Mouse (Mus musculus) cerebellum, postnatal 36 days (tissue): ENCODE results near the gene Fry.

Experiments
- DNase-seq, 2 experiments: peaks; one replicate each; pipeline ENCODE4 v3.0.0; 2021 to 2022; ENCODE audit warnings: mixed read lengths in 2 of 2

Fry gene

DNA sequence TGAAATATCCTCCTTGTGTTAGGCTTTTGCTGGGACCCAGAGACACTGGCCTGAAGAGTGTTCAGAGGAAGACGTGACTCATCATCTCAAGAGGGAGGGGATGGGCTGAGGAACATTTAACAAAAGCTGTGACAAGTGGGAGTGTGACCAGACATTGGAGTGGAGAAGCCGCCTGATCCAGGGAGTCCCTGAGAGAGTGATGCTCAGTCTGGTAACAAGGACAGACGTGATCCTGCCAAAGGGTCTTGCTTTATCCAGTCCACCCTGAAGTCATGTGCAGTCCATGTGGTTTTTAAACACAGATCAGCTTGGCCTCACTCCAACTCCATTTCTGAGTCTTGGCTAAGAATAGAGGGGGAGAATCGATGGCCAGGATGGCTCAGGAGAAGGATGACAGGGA lies 158.2 kb downstream of the Fry start:
- DNase-seq = peak in 1 of 2 experiments; percentile 21

DNA sequence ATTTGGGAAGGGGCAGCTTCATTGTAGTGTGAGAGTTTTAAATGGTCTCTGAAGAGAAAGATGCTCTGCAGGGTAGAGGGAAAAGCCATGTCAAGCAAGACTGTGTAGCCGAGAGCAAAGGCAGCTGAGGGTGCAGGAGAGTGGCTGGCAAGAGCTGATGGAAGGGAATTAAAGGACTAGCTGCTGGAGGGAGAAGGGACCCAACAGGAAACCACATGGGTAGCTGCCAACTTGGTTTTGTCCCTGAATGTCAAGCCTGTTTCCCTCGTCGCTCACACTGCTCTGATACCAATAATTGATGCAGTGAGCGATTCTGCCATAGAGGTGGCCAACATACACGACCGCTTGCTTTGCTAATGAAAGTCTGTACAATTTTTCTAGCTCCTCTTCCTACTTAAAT lies 160.9 kb downstream of the Fry start:
- peak in 1 of 2 experiments; percentile 29 for DNase-seq

DNA sequence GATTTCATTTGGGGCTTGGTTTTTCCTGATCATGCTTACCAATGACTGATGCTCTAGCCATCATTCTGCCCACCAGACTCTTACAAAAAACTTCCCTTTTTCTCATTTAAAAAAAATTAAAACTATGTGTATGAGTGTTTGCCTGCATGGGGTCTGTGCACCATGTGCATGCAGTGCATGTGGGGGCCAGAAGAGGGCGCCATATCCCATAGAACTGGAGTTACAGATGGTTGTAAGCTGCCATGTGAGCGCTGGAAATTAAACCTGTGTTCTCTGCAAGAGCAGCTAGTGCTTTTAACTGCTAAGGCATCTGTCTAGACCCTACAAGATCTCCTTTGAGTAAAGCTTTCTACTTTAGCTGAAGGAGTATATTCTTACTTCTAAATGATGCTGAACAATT lies 162.6 kb downstream of the Fry start:
- no peak for DNase-seq

DNA sequence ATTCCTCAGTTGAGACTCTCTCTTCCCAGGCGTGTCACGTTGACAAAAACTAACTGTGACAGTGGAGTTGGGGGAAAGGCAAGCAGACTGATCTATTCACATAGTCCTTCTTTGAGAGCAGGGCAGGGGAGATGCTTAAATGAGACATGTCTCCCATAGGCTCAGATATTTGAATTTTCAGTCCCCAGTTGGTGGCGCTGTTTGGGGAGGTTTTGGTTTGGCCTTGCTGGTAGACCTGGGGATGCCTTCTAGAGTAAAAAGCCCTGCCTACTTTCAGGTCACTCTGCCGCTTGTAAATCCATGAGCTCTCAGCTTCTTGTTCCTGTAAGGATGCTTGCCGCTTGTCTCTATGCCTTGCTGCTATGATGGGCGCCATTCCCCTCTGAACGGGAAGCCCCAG lies 163.6 kb downstream of the Fry start:
- no peak for DNase-seq

DNA sequence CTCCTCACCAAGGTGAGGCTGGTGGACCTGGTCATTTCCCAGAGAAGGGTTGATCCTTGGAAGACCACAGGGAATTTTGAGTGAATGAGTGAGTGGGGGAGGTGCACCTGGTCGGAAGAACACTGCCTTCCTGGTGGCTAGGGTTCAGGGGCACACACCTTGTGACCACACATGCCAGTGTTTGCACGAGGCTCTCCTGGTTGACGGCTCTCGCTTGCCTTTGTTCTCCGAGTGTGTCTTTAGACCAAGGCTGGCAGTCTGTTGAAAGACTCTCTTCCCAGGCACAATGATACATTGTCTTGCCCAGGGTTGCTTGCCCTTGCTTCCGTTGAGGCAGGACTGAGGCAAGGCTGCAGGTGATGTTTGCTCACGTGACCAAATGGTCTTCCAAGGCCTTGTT lies 169.5 kb downstream of the Fry start:
- DNase-seq = no peak

DNA sequence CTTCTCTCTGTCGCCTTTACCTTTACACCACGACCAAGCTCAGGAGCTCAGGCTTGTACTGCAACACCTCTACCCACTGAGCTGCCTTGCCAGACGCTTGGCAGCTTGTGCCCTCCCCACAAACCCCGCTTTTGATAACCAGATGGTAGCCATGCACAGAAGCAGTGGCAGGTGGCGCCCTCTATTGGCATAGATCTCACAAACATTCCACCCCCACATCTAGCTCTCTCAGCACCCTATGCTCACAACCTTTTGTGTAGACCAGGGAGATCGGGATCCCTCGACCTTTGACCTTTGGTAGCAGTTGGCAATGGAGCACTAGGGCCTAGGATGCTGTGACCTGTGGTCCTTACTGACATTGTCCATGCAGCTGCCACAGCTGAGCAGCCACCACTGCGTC lies 171.2 kb downstream of the Fry start:
- peak; percentile 33 to 45 for DNase-seq

DNA sequence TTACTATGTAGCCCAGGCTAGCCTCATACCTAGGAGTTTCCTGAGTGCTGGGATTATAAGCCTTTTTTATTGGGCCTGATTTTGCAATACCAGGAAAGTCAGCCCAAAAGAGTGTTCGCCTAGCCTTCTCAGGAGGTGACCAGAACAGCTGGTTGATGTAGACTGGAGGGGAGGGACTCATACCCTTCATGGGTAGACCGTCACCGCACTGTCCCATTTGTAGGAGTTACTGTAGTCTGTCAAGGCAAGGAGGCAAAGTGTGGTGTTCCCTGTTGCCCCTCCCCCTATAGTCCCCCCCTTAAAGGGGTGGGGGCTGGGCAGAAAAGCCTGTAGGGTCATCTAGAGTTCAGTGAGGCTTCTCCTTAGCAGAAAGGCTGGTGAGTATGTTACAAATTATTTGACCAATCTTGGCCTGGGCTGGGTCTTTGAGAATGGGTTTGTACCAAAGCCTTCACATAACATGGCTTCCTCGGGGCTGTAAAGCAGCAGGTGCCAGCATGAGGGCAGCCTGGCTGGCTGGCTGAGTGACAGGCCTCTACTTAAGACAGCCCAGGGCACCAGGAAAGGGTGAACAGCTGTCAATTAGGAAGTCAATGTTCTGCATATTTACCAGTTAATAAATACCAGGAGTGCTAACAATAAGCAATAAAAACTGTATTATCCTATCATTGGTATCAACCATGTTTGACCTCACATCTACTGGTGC lies 172.2 kb downstream of the Fry start:
- no peak for DNase-seq

DNA sequence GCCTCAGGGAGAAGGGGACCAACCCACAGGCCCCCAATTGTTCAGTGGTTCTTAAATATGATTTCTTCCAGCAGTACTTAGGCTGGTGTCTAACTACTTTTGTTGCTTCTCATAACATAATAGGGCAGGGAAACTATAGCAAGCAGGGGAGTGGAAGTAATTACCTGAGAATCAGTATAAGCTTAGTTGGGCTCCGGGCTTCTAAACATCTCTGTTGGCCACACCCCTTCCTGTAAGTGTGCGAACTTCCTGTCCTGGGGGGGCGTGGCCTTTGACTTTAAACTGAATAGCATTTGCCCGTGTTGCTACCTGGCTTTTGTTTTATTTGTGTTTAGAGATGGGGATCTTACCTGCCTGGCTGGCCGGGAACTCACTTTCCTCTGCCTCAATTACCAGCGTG lies 172.8 kb downstream of the Fry start:
- DNase-seq = no peak

DNA sequence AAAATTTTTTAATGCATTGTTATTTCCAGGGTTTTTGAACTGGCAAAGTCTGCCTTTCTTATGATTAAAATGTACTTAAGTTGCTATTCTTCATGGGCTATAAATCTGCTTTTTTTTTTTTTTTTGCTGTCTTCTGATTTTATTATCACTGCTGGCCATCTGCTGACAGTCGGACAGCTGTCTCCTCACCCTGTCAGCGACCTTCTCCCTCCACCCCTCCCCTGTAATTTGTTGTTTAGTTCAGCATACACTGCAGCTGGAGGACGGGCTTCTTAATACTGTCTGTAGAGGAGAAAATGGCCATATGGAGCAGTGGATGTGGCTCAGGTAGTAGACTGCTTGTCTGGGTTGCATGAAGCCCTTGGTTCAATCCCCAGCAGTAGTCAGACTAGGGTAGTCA lies 173.7 kb downstream of the Fry start:
- DNase-seq = no peak

DNA sequence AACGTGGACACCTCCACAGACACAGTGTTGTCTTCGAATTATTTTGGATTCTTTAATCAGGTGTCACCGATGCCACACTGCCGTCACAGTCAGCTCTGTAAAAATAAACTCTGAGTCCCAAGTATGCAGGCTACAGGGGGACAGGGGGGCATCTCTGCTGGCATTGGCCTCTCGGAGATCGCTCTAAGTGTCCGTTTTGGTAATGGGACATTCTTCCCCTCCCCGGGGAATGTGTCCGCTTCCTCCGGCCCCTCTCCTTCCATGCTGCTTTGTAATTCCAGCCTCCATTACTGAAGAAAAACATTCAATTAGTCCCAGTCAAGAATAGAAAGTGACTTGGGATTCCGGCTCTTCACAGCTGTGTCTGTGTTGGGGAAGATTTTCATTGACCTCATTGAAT lies 175.9 kb downstream of the Fry start:
- DNase-seq = no peak

DNA sequence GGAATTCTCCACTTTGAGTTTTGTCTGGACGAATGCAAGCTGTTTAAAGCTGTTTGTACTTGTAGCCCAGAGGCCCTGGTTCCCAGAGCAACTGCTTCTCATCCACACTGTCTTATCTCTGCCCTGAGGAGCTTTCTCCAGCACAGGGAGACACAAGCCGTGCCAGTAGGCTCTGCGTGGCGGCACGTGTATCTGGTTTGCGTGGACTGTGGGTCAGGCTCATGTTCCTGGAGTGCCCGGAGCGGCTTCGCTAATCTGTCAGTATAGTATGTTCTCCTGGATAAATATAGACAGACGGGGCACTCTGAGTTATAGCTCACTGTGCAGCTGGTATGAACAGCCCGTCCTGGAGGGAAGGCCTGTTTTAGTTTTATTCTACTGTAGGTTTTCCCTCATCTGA lies 176.7 kb downstream of the Fry start:
- no peak for DNase-seq

DNA sequence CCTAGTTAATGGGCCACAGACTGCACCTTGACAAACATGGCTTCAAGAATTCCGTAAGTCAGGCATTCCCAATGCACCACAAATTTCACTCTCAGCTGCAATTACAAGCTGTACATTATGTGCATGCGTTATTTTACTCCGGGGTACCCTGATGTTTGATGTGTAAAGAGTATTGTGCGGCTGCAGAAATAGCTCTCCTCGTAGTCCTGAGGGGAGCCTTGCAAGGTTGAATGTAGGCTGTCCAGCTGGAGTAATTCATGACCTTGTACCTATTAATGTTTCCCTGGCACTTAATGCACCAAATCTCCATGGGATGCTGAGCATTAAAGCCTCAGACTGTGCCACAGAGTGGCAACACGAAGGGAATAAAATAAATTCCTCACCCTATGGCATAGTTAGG lies 180.5 kb downstream of the Fry start:
- DNase-seq = no peak

DNA sequence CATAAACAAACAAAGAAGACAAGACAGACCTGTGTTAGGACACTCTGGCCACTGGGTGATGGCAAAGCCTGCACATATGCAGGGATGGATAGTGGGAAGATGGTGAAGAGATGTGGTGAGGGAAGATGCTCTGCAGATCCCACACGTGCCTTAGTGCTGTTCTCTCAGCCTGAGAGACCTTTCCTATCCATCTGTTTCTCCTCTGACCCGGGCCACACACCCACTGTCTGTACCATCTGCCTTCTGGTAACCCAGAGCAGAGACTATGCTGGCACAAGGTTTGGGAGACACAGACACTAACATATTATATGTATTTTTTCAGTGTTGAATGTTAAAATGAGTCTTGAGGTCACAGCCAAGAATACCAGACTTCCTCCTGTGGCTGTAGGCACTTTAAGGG lies 183.7 kb downstream of the Fry start:
- DNase-seq = peak; percentile 48 to 57

DNA sequence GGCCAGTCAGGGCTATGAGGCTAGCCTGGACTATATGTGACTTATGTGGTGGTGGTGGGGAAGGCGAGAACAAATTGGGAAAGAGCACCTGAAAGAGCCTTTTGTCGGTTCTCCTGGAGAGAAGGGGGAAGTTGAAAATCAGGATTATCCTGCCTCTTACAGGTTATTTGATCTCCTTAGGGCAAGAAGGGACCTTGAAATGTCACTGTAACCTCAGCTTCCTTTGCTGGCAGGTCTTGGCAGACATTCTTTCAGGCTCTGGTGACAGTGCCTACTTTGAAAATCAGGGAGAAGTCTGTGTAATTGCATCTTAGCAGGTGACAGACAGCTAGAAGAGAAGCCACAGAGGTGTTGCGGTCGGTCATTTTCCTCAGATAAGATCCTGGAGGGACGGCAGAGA lies 184.6 kb downstream of the Fry start:
- no peak for DNase-seq

DNA sequence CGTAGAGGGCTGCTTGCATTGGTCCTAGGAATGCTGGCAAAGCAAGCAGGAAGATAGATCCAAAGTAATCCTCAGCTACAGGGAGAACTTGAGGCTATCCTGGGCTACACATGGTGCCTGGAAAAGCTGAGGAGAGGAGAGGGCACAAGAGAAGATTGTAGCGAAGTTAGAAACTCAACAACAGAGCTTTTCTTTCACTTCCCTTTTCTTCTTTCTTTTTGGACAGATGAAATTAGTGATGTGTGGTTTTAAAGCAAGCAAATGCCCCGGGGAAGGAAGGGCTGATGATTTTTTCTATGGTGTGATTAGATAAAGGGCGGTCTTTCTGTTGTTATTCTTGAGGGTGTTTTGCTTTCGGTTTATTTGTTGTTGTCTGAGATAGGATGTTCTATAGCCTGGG lies 188.1 kb downstream of the Fry start:
- DNase-seq = no peak

DNA sequence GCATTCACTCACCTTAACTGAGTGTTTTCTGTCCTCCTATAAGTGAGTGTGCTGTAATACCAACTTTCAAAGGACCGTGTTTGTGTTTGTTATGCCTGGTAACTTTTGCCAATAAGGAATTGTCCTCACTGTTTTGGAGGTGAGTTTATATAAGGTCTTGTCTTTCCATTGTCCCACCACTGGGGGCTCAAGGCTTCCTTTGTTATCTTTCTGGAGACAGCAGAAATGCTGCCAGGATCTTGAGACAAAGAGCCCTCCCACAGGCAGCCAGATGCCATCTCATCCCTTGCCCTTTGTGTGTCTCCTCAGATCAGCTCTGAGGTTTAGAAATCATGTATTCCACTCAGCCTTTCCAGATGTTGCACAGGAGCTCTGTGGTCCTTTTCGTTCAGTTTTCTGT lies 194.8 kb downstream of the Fry start:
- DNase-seq = no peak

DNA sequence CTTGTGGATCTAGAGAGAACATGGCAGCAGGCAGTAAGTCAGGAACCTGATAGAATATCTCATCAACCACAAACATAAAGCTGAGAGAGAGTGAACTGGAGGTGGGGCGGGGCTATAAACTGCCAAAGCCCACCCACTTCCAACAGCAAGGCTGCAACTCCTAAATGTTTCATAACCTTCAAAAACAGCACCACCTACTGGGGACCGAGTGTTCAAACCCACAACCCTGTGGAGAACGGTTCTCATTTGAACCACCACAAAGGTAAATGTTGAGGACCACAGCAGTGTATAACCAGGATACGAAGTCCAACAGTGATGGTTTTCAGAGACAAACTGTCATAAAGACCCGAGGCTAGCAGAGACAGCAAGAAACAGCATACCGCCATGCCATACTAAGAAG lies 196.1 kb downstream of the Fry start:
- no peak for DNase-seq

DNA sequence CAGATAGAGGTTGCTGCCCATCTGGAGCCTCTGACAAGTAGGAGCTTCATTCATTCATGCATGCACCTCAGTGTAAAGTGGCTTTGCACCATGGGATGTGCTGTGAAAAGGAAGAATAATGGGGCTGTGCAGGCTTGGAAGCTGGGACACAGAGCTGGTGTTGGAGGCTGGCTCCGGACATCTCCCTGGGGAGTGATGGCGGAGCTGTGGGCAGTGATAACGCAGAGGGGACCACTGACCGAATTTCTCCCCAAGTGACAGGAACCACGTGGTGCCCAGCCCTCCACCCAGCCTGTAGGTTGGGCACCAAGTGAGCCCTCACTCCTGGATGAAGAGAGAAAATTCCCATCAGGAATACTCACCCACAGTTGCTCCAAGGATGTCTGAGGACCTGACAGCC lies 207.0 kb downstream of the Fry start:
- no peak for DNase-seq

DNA sequence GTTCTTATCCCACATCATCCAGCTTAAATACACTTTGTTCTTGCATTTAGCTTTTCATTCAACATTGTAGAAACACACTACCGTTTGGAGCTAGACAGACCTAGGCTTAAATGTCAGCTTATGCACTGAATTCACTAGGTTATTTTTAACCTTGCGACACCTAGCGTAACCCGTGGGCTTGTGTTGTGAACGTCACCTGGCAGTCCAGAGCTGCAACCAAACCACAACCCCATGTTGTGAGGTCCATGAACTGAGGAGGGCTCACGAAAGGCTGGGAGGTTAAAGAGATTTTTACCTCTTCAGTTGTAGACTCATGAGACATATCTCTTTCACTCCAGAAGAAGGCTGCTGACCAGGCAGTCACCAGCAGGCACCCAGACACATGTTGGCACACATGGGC lies 210.2 kb downstream of the Fry start:
- no peak for DNase-seq

DNA sequence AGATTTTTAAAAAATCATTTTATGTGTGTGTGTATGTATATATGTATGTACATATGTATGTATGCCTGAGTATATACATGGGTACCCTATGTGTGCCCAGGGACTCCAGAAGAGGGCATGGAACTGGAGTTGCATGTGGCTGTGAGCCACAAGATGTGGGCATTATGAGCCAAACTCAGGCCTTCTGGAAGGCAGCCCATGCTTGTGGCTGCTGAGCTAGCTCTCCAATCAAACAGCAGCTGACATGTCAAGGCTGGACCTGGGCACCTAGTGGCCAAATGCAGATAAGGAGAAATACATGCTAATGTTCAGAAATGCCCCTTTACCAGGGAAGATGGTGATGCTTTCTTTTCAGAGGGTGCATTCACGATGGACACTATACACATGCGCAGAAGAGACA lies 213.4 kb downstream of the Fry start:
- peak; percentile 56 to 69 for DNase-seq

DNA sequence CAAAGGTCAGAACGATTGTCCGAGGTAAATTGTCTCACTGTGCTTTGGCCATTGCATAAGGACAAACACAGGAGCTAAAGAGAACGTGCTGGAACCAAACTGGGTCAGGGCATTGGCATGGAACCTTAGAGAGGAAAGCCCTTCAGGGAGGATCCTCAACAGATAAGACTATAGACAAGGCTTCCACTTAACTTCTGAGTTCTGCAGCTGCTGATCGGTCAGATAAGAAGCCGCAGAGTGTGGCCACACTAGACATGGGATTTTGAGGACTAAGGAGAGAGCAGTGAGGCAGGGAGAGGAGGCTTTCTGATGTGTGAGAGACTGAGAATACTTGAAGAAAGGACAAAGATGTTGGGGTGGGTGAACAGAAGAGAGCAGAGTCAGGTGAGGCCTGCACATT lies 214.4 kb downstream of the Fry start:
- DNase-seq = no peak

DNA sequence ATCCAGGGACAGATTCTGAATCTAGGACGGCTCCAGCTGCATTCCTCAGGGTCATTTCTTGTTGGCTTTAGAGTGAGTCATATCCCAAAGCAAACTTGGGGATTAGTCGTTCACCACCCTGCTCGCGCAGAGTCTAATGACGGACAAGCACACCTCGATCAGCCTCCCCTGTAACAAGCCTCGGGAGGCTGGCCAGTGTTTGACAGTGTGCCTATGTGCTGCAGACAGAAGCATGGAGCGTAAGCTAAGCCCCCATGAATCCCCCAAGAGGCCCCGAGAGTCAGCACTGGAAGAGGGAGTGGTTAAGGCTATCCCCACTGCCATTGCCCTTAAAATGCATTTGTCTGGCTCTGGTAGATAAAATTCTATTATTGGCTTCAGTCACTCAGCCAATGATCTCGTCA lies 214.9 kb downstream of the Fry start:
- DNase-seq = no peak

DNA sequence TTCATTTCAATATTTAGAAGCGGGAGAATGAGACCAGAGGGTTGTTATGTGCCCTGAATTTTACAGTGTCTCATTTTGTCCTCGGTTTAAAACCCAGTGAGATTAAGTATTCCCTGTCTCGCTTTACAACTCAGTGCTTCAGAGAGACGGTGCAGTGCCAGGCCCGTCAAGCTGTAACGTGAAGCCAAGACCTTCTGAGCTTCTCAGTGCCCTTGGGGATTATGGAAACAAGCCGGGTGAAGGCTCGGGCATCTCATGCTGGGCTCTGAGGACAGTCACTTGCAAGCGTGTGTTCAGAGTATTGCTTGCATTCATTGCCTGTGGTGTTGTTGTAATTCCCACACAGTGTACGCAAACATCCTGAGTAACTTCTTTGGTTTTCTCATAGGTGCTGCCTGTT lies 218.0 kb downstream of the Fry start:
- no peak for DNase-seq

DNA sequence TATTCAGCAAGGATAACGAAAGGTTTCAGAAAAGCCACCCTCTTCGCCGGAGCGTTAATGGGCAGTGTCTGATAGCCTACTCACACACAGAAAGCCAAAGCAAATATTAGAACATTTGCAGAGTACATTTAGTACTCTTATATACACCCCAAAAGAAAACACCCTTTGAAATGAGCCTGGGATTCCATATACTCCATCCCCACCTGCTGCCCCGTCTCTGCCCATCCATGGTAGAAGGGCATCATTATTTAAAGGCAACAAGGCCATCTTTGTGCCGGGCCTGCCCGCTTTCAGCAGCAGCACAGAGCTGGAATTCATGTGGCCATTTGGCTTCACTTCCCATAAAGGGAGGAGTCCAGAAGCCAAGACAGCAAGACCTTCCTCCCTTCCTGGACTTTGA lies 219.3 kb downstream of the Fry start:
- DNase-seq = no peak

DNA sequence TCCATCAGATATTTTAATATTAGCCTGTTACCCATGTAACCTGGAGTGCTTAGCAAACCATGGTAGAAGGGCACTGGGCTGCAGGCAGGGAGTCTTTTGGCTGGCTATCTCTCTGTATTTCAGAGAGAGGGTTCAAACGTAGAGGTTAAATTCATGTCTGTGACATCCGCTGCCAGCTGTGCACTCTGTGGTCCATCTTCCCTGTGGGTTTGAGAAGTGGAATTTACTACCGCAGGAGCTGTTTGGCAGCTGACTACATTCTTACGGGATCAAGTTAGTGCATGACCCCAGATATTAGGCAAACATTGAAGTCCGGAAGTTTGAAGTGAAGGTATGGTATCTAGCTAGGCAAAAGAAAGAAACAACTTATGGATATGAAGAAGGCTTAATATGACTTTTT lies 222.5 kb downstream of the Fry start:
- no peak for DNase-seq

DNA sequence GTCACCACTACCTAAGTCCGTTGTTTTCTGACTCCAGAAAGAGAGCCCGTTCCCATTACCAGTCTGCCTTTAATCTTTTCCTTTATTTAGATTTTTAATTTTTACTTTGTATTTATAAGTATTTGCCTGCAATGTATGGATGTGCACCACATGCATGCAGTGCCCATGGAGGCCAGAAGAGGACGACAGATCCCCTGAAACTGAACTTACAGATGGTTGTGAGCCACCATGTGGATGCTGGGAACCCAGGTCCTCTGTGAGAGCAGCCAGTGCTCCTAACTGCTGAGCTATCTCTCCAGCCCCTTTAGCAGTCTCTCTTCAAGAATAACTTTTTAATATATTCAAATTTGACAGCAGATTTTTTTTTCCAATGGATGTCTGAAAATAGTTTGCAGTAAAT lies 223.7 kb downstream of the Fry start:
- DNase-seq = no peak
